Mouse (Mus musculus): ENCODE results near the gene Lin7a.
"Not testable (repeated sequence)": the region's sequence is repeated elsewhere in the genome, so short reads cannot be mapped to it uniquely, and the experiment has no call there.

Lin7a gene

GRCm38 (mm10) chr10:107237076-107237475, 34.4 kb upstream of the Lin7a start:
- no peak for DNase-seq (ENCODE audit: low read depth)

- DNase-seq (ENCODE audit: low read depth): no peak
Measured at GRCm38 (mm10) chr10:107237736-107238135, 33.8 kb upstream of the Lin7a start.

GRCm38 (mm10) chr10:107238151-107238860, 33.2 kb upstream of the Lin7a start:
- DNase-seq (ENCODE audit: low read depth): no peak

GRCm38 (mm10) chr10:107238861-107239435, 32.5 kb upstream of the Lin7a start:
- DNase-seq (ENCODE audit: low read depth): no peak

GRCm38 (mm10) chr10:107239651-107240330, 31.7 kb upstream of the Lin7a start:
- no peak for DNase-seq (ENCODE audit: low read depth)

- DNase-seq (ENCODE audit: low read depth): no peak
Measured at GRCm38 (mm10) chr10:107240446-107240845, 31.0 kb upstream of the Lin7a start.

GRCm38 (mm10) chr10:107240986-107241385, 30.5 kb upstream of the Lin7a start:
- DNase-seq (ENCODE audit: low read depth): no peak

GRCm38 (mm10) chr10:107241406-107241805, 30.1 kb upstream of the Lin7a start:
- DNase-seq (ENCODE audit: low read depth): no peak

GRCm38 (mm10) chr10:107241999-107242398, 29.5 kb upstream of the Lin7a start:
- not testable (repeated sequence) for DNase-seq (ENCODE audit: low read depth)

- no peak for DNase-seq (ENCODE audit: low read depth)
Measured at GRCm38 (mm10) chr10:107242696-107243400, 28.6 kb upstream of the Lin7a start.

GRCm38 (mm10) chr10:107244211-107244610, 27.3 kb upstream of the Lin7a start:
- no peak for DNase-seq (ENCODE audit: low read depth)

- DNase-seq (ENCODE audit: low read depth): no peak
Measured at GRCm38 (mm10) chr10:107244691-107245530, 26.6 kb upstream of the Lin7a start.

- DNase-seq (ENCODE audit: low read depth): no peak
Measured at GRCm38 (mm10) chr10:107245531-107245840, 26.0 kb upstream of the Lin7a start.

GRCm38 (mm10) chr10:107245961-107246460, 25.5 kb upstream of the Lin7a start:
- DNase-seq (ENCODE audit: low read depth): no peak

GRCm38 (mm10) chr10:107247001-107247670, 24.4 kb upstream of the Lin7a start:
- DNase-seq (ENCODE audit: low read depth): no peak

GRCm38 (mm10) chr10:107248481-107248880, 23.0 kb upstream of the Lin7a start:
- no peak for DNase-seq (ENCODE audit: low read depth)

- no peak for DNase-seq (ENCODE audit: low read depth)
Measured at GRCm38 (mm10) chr10:107249056-107249455, 22.4 kb upstream of the Lin7a start.

- no peak for DNase-seq (ENCODE audit: low read depth)
Measured at GRCm38 (mm10) chr10:107249606-107250186, 21.8 kb upstream of the Lin7a start.

- no peak for DNase-seq (ENCODE audit: low read depth)
Measured at GRCm38 (mm10) chr10:107250346-107251210, 20.9 kb upstream of the Lin7a start.

GRCm38 (mm10) chr10:107251271-107251670, 20.2 kb upstream of the Lin7a start:
- no peak for DNase-seq (ENCODE audit: low read depth)
